Mouse (Mus musculus) testis, adult 10 weeks (tissue): ENCODE results near the gene Susd6. TPM values are rescaled to one million over a fixed set of nuclear protein-coding genes. Genes with fewer than 3 reads are reported as not detected.

ENCODE experiments used
- polyA plus RNA-seq: library from polyadenylated mRNA; stranded (reverse); fragments of 350-450 nt; fragmentation: Illumina TruSeq; extraction: RNeasy Lipid Tissue Mini Kit (QIAGEN cat#74804); gene quantifications from one replicate; pipeline ENCODE4 v1.2.3, GENCODE M21; 2014; ENCODE audit warnings: low read depth, low replicate concordance

The Susd6 gene
- polyA plus RNA-seq = 12.4 TPM

DNA sequence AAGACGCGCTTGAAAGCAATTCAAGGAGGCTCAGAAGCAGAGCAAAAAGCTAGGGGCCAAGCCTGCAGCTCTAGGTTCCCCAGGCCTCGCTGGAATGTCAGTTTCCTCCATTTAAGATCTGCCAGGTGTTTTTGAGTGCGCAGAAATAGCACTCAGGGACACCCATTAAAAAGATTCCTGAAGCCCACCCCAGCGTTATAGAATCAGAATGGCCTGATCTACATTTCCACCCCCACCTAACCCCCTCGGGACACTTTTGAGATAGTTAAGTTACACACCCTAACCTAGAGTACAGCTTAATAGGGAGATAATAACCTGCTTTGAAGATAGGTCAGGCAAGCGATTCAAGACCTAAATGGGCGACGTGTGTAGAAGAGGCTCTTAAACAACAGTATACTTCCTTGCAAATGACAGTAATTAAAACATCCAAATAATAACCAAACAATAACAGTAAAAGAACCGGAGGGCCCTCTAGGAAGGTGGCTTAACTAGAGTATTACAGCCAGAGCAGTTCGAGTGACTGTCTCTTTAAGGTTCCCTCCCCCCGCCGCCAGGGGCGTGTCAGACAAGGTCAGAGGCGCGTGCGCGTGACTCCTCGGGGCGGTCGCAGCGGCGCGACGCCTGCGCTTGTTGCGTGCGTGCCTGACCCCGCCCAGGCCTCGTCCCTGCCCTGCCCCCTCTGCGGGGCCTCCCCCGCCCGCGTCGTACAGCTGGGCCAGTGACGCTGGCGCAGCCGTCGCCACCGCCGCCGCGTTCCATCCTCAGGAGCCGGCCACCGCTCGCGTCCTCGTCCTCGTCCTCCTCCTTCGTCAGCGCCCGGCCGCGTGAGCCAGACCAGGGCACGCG lies at the start of gene Susd6:
Gene Susd6, plus strand, starts transcription at position 662 of the 846 bp plus-strand sequence.

DNA sequence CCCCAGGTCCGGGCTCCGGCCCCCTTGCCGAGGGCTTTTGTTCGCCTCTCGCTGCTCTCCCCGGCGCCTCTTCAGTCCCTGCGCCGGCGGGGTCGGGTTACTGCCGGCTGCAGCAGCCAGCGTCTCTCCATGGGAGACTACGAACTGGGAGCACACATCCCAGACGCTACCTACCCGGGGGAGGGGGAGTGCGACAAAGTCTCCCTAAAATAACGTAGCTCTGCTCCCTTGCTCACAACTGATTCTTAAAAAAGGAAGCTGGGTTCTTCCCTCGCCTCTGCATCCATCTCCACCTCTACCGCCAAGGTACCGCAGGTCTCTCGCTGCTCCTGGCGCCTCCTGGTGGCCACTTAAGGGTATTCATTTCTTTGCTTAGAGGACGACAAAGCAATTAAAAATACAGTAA lies 29.9 kb upstream of the Susd6 start, which contains the start of gene Ccdc177:
Gene Ccdc177, minus strand, starts transcription at position 292 of the 406 bp plus-strand sequence.

Other genes with a start within 250 kb of the Susd6 start
- 12.2 TPM for gene Slc39a9, start 146.6 kb upstream of the Susd6 start, polyA plus RNA-seq
- 90.8 TPM for gene Erh, start 146.2 kb upstream of the Susd6 start, polyA plus RNA-seq
- 2.2 TPM for gene Plekhd1, start 97.9 kb upstream of the Susd6 start, polyA plus RNA-seq
- 0.11 TPM for gene Ccdc177, start 29.8 kb upstream of the Susd6 start, polyA plus RNA-seq
- gene Srsf5, start 155.0 kb downstream of the Susd6 start, polyA plus RNA-seq = 254 TPM
- 0.13 TPM for gene Slc10a1, start 178.2 kb downstream of the Susd6 start, polyA plus RNA-seq
- 5.8 TPM for gene Smoc1, start 236.3 kb downstream of the Susd6 start, polyA plus RNA-seq